Mouse (Mus musculus) duodenum, adult 2 months (tissue): ENCODE measurements around the gene Lalba. TPM values are rescaled to one million over a fixed set of nuclear protein-coding genes. Genes with fewer than 3 reads are reported as not detected.

Source experiments
- polyA plus RNA-seq: library from polyadenylated mRNA; depleted of rRNA; stranded (reverse); fragments of >200 nt; gene quantifications from 2 replicates; pipeline ENCODE4 v1.2.3, GENCODE M21; 2012; ENCODE audit warnings: low replicate concordance; rRNA removed

Lalba gene
- polyA plus RNA-seq, result not detected in 2 replicates

DNA sequence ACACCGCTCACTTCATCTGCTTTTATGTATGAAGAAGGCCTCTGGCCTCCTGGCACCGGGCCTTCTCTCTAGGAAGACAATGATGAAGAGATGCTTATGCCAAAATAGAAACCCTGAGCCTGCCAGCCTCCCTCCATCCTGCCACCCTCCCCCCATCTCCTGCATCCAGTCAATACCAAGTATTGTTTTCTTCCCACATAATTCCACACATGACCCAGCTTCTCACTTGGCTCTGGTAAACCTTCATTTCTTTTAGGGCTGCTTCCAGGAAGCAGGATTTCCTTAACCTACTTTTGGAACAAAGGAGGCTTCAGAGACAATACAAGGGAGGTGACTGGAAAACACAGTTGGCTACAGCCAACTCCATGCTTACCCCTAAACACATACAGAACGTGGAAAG is at the start of gene Lalba:
Gene Lalba, minus strand, starts transcription at position 21 of the 400 bp plus-strand sequence.

DNA sequence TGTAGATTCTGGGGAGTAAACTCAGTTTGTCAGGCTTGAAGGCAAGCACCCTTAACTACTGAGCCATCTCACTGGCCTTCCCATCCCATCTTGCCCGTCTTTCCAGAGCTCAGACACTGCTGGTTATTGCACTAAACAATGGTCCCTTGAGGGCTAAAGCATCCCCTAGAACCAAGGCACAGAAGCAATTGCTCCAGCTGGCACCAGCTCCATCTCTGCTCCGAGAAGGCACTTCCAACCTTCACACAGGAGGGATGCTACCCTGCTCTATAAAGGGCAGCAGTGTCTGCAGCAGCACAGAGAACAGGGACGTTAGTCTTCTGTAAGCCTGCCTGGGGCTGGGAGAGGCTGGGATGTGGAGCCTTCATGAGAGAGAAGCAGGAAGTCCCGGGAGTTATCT is 9.6 kb upstream of the Lalba start, which contains the start of gene Olfr279:
Gene Olfr279, plus strand, starts transcription at position 301 of the 400 bp plus-strand sequence.

GRCm38 (mm10) chr15:98469596-98469995 is 12.9 kb downstream of the Lalba start, which contains the start of gene OR5BS1P:
OR5BS1P (plus strand) TSS chr15:98469896.

DNA sequence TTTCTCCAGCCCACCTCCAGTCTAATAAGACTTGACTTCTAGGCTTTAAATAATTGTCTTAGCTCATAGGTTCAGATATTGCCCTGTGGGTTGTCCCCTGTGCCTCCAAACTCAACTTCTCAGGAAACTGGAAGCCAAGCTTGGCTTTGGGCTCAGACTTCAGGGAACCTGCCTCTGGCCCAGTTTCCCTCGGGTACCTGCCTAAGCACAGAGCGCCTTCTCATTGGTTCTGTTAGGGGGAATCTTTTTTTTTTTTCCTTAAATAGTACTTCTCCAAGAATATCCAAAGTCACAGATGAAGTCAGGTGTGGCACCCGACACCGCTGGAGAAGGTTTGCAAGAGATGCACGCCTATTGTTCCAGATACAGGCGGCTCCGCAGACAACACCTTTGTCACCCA is 30.2 kb downstream of the Lalba start, which contains the start of gene Olfr281:
Gene Olfr281, plus strand, starts transcription at position 301 of the 400 bp plus-strand sequence.

GRCm38 (mm10) chr15:98430925-98431324 is 51.6 kb downstream of the Lalba start, which contains the start of gene Olfr282:
Olfr282 (plus strand) TSS chr15:98431225.

Other genes with a start within 250 kb of the Lalba start
- 0.02 TPM in 2 replicates for gene Olfr286, start 248.3 kb downstream of the Lalba start, polyA plus RNA-seq
- gene H1fnt, start 225.4 kb downstream of the Lalba start, polyA plus RNA-seq, result not detected in 2 replicates
- 0.13 and 0.36 TPM in 2 replicates for gene Zfp641, start 186.6 kb downstream of the Lalba start, polyA plus RNA-seq
- gene Olfr285, start 165.4 kb downstream of the Lalba start, polyA plus RNA-seq, result not detected in 2 replicates
- not detected in 2 replicates for gene Olfr284, start 141.7 kb downstream of the Lalba start, polyA plus RNA-seq
- gene Olfr283, start 101.8 kb downstream of the Lalba start, polyA plus RNA-seq, result not detected in 2 replicates
- gene Olfr282, start 51.5 kb downstream of the Lalba start, polyA plus RNA-seq, result not detected in 2 replicates
- not detected in 2 replicates for gene Olfr281, start 30.1 kb downstream of the Lalba start, polyA plus RNA-seq
- gene OR5BS1P, start 12.8 kb downstream of the Lalba start, polyA plus RNA-seq, result not detected in 2 replicates
- gene Olfr279, start 9.7 kb upstream of the Lalba start, polyA plus RNA-seq, result not detected in 2 replicates
- gene Kansl2, start 51.5 kb upstream of the Lalba start, polyA plus RNA-seq, result 14.6 and 20.2 TPM in 2 replicates
- 1.7 and 2.3 TPM in 2 replicates for gene Ccnt1, start 88.2 kb upstream of the Lalba start, polyA plus RNA-seq
- 0.96 TPM in 1 of 2 replicates, not detected in the other for gene 4930415O20Rik, start 88.3 kb upstream of the Lalba start, polyA plus RNA-seq
- 46.5 and 77.2 TPM in 2 replicates for gene Adcy6, start 127.4 kb upstream of the Lalba start, polyA plus RNA-seq
- gene Cacnb3, start 148.1 kb upstream of the Lalba start, polyA plus RNA-seq, result 22.9 and 29.1 TPM in 2 replicates
- gene Ddx23, start 180.2 kb upstream of the Lalba start, polyA plus RNA-seq, result 18.0 and 23.8 TPM in 2 replicates
- gene Rnd1, start 194.7 kb upstream of the Lalba start, polyA plus RNA-seq, result 0.88 and 1.3 TPM in 2 replicates
- gene Ccdc65, start 225.5 kb upstream of the Lalba start, polyA plus RNA-seq, result 0.07 and 0.12 TPM in 2 replicates
- 18.0 and 30.8 TPM in 2 replicates for gene Fkbp11, start 245.5 kb upstream of the Lalba start, polyA plus RNA-seq